ENCODE assay signal across 9 mouse cellular contexts in genomic region chr7:83654938-83655630, GRCm38 (mm10). TPM values are rescaled to one million over a fixed set of nuclear protein-coding genes. Genes with fewer than 3 reads are reported as not detected.
A peak's percentile ranks its signal among the peaks of the same experiment; 100 is the strongest.
DNase-seq lines count a peak whose midpoint lies in the region; ATAC-seq and TF ChIP-seq lines count a peak whose summit lies in the region.
"Had no signal": no experiment of that assay in that cellular context is flagged by ENCODE, and none has a peak within 500 bp of the region (broad histone marks: within the 10 kb centered on the region; RNA-seq: fewer than 3 reads in every experiment).

No protein-coding gene starts in this region.

- intact Hi-C loops in gastrocnemius, adult 2 months (cut with DNase I): no loop called here
- intact Hi-C loops in heart, postnatal 10 days (cut with DNase I): loop anchor here (5.0 kb wide), 1 partner anchor 227 kb away; the partner anchor contains the start of genes Mesd and Tlnrd1

- peak; percentile 25; the same call in 1 of the 2 replicates for TF ChIP-seq EP300 in liver, embryonic 14.5 days (IDR thresholded peaks at IDR 0.05; ENCODE audit: low read depth)

- no peak for TF ChIP-seq CTCF in gastrocnemius, adult 2 months (IDR thresholded peaks at IDR 0.05)
- no peak for TF ChIP-seq CTCF in liver, embryonic 14.5 days (IDR thresholded peaks at IDR 0.05; ENCODE audit: low read depth)

- WGBS in liver, embryonic 14.5 days (ENCODE audit: insufficient replicate concordance): 12% methylated on average over 5 of the region's 5 CpGs

- H3K4me2 ChIP-seq in liver, embryonic 14.5 days (ENCODE audit: low read depth): peak overlapping the region; percentile 28
- H3K4me2 ChIP-seq: embryonic facial prominence, embryonic 12.5 days had no signal

- ATAC-seq in liver, embryonic 14.5 days (ENCODE audit: insufficient read depth): peak; percentile 41; the same call in 1 of the 2 replicates

- H3K9me3 ChIP-seq in liver, embryonic 14.5 days (ENCODE audit: control insufficient read depth, low read length): no peaks in the 10 kb centered on the region
- H3K9me3 ChIP-seq: embryonic facial prominence, embryonic 12.5 days had no signal

- H3K4me3 ChIP-seq in gastrocnemius, adult 2 months: peak overlapping the region; percentile 70
- H3K4me3 ChIP-seq in liver, embryonic 14.5 days (ENCODE audit: insufficient read depth in 1 of 2, low read depth in 2 of 2, low read length in 2 of 2): peak overlapping the region; percentile 34 to 51
- H3K4me3 ChIP-seq: embryonic facial prominence, embryonic 12.5 days had no signal

- peak; percentile 48 for DNase-seq in gastrocnemius, adult 2 months
- DNase-seq in gastrocnemius, postnatal 4 days (ENCODE audit: low spot score in 2 of 2): no peak
- DNase-seq in heart, postnatal 10 days: peak; percentile 44 to 54
- DNase-seq in liver, embryonic 14.5 days (ENCODE audit: low read depth in 3 of 3, low spot score in 3 of 3): no peak
- DNase-seq in spleen, postnatal 14 days (ENCODE audit: low spot score in 2 of 2): peak; percentile 48 to 59
- DNase-seq in layer of hippocampus, postnatal 10 days (ENCODE audit: low spot score in 2 of 2): no peak
- no peak for DNase-seq in urinary bladder, postnatal 4 days (ENCODE audit: low spot score in 2 of 2)
- no peak for DNase-seq in urinary bladder, postnatal 10 days (ENCODE audit: low spot score)

- no peaks in the 10 kb centered on the region for H3K27me3 ChIP-seq in liver, embryonic 14.5 days (ENCODE audit: control insufficient read depth, insufficient read depth, low read length)
- H3K27me3 ChIP-seq: embryonic facial prominence, embryonic 12.5 days had no signal

- H3K9ac ChIP-seq in liver, embryonic 14.5 days (replicated peaks): no peak overlapping the region
- H3K9ac ChIP-seq: embryonic facial prominence, embryonic 12.5 days had no signal

- H3K36me3 ChIP-seq in liver, embryonic 14.5 days (replicated peaks; ENCODE audit: control insufficient read depth, insufficient read depth, low read depth): no peaks in the 10 kb centered on the region
- H3K36me3 ChIP-seq: embryonic facial prominence, embryonic 12.5 days had no signal

- no peaks in the 10 kb centered on the region for H3K4me1 ChIP-seq in liver, embryonic 14.5 days (replicated peaks; ENCODE audit: control insufficient read depth in 2 of 2, insufficient read depth in 2 of 2, low read length in 1 of 2)
- H3K4me1 ChIP-seq: embryonic facial prominence, embryonic 12.5 days had no signal

- H3K27ac ChIP-seq in gastrocnemius, adult 2 months: peak overlapping the region; percentile 73
- H3K27ac ChIP-seq in liver, embryonic 14.5 days: no peak overlapping the region
- H3K27ac ChIP-seq: embryonic facial prominence, embryonic 12.5 days had no signal

RNA-seq across cellular contexts. Expression of gene Stard5, which starts 23.3 kb away (rescaled TPM):
- 1 to 10 TPM; 3.7 to 4.9 TPM for total RNA-seq in gastrocnemius, adult 2 months (2021)
- 10 to 100 TPM; 14.9 to 15.3 TPM for total RNA-seq in gastrocnemius, postnatal 4 days (2021)
- 10 to 100 TPM; 19.5 to 22.9 TPM for total RNA-seq in heart, postnatal 10 days (2021)
- 4.9 and 5.3 TPM in 2 replicates for polyA plus RNA-seq in liver, embryonic 14.5 days (2012; rRNA removed)
- 7.5 and 8.9 TPM in 2 replicates for polyA plus RNA-seq in liver, embryonic 14.5 days (2014; fragmentation: Nextera tagmentation; extraction: Ambion mirVana)
- total RNA-seq in layer of hippocampus, postnatal 10 days (2021): 10 to 100 TPM; 13.4 to 16.4 TPM

Comparison
In these comparisons a context has a peak if more than half of its experiments do, and no peak if none do; other contexts are left out.
1. DNase-seq: peak in gastrocnemius, adult 2 months (single experiment), heart, postnatal 10 days (2 of 2) and spleen, postnatal 14 days (2 of 2); none in gastrocnemius, postnatal 4 days (0 of 2), liver, embryonic 14.5 days (0 of 3), layer of hippocampus, postnatal 10 days (0 of 2), urinary bladder, postnatal 4 days (0 of 2) and urinary bladder, postnatal 10 days (single experiment).